Mouse (Mus musculus): ENCODE data around the gene Dupd1. TPM values are rescaled to one million over a fixed set of nuclear protein-coding genes. Genes with fewer than 3 reads are reported as not detected.

The Dupd1 gene
- total RNA-seq, 4 experiments from 2014 or later: 0.74 to 1.3 (median 1.3) TPM; not detected in 1

- peak; percentile 35 for DNase-seq
Observed at GRCm38 (mm10) chr14:21722021-21722698, 7.8 kb upstream of the Dupd1 start.

- DNase-seq: no peak
Observed at GRCm38 (mm10) chr14:21720430-21721205, 6.2 kb upstream of the Dupd1 start.

- DNase-seq: no peak
Observed at GRCm38 (mm10) chr14:21719646-21720383, 5.4 kb upstream of the Dupd1 start.

GRCm38 (mm10) chr14:21711231-21711630, 3.1 kb downstream of the Dupd1 start:
- no peak for DNase-seq

GRCm38 (mm10) chr14:21709545-21709944, 4.8 kb downstream of the Dupd1 start:
- DNase-seq: peak; percentile 65

GRCm38 (mm10) chr14:21706759-21707571, 7.4 kb downstream of the Dupd1 start:
- peak; percentile 51 for DNase-seq

- DNase-seq: no peak
Observed at GRCm38 (mm10) chr14:21705462-21705861, 8.9 kb downstream of the Dupd1 start.

GRCm38 (mm10) chr14:21703255-21703654, 11.1 kb downstream of the Dupd1 start:
- DNase-seq: no peak

GRCm38 (mm10) chr14:21702691-21703090, 11.7 kb downstream of the Dupd1 start:
- DNase-seq: no peak

GRCm38 (mm10) chr14:21696186-21696830, 18.1 kb downstream of the Dupd1 start:
- DNase-seq: no peak

GRCm38 (mm10) chr14:21695020-21695419, 19.4 kb downstream of the Dupd1 start:
- no peak for DNase-seq

- DNase-seq: no peak
Observed at GRCm38 (mm10) chr14:21691070-21691469, 23.3 kb downstream of the Dupd1 start.

- DNase-seq: no peak
Observed at GRCm38 (mm10) chr14:21686376-21687279, 27.7 kb downstream of the Dupd1 start.

- no peak for DNase-seq
Observed at GRCm38 (mm10) chr14:21685411-21686146, 28.8 kb downstream of the Dupd1 start.

GRCm38 (mm10) chr14:21683834-21684233, 30.5 kb downstream of the Dupd1 start:
- no peak for DNase-seq

GRCm38 (mm10) chr14:21682681-21683129, 31.7 kb downstream of the Dupd1 start:
- no peak for DNase-seq

- DNase-seq: no peak
Observed at GRCm38 (mm10) chr14:21679631-21680201, 34.7 kb downstream of the Dupd1 start.

- DNase-seq: no peak
Observed at GRCm38 (mm10) chr14:21678509-21679285, 35.7 kb downstream of the Dupd1 start.

- no peak for DNase-seq
Observed at GRCm38 (mm10) chr14:21676223-21676622, 38.2 kb downstream of the Dupd1 start.

Data from adrenal gland, adult 8-10 months (tissue).